Mouse (Mus musculus) MEL-GATA-1-ER (cell line): ENCODE measurements around the gene Trim58.

Experiments
- DNase-seq: peaks from one replicate; pipeline ENCODE4 v3.0.0-alpha.2; 2012; ENCODE audit warnings: low read depth; ENCODE audit errors: extremely low read depth

Gene Trim58

GRCm38 (mm10) chr11:58643350-58643749, 3.1 kb downstream of the Trim58 start:
- DNase-seq = peak; percentile 57

GRCm38 (mm10) chr11:58655151-58655550, 14.9 kb downstream of the Trim58 start:
- DNase-seq = no peak

- DNase-seq = no peak
Measured at GRCm38 (mm10) chr11:58658596-58658995, 18.3 kb downstream of the Trim58 start, which contains the start of gene Olfr322. Gene Olfr322, plus strand, starts transcription at chr11:58658782.

- no peak for DNase-seq
Measured at GRCm38 (mm10) chr11:58669252-58669651, 29.0 kb downstream of the Trim58 start.

- DNase-seq = no peak
Measured at GRCm38 (mm10) chr11:58671825-58672224, 31.6 kb downstream of the Trim58 start.

GRCm38 (mm10) chr11:58680799-58681198, 40.5 kb downstream of the Trim58 start, which contains the start of gene Olfr320:
Gene Olfr320, plus strand, starts transcription at chr11:58681099.
- no peak for DNase-seq

GRCm38 (mm10) chr11:58698862-58699261, 58.6 kb downstream of the Trim58 start, which contains the start of gene Olfr319:
Gene Olfr319, plus strand, starts transcription at chr11:58699162.
- no peak for DNase-seq
